23 mouse cellular contexts compared by ENCODE assay signal in the genomic region with DNA sequence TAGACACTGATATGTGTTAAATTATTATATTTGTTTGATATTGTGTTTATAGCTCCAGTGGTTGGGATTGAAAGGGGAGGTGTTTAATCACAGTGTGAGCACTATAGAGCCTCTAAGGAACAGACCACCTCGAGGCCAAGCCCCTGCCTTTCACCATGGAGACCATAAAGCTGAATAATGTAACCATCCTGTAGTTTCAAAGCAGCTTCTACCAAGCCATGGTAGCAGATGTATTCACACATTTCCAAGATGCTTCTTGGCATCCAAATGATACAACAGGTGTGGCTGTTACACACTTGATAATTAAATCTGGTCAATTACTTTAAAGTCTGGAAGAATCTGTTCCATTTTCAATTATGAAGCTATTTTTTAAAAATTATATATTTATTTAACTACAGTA.
DNase-seq lines count a peak whose midpoint lies in the region; ATAC-seq and TF ChIP-seq lines count a peak whose summit lies in the region.
"Had no signal": no experiment of that assay in that cellular context is flagged by ENCODE, and none has a peak within 500 bp of the region (broad histone marks: within the 10 kb centered on the region; RNA-seq: fewer than 3 reads in every experiment).

No protein-coding gene starts in this region.

- H3K27me3 ChIP-seq in hindbrain, postnatal 0 days (ENCODE audit: insufficient read depth, low read length), result no peaks in the 10 kb centered on the region
- H3K27me3 ChIP-seq in hindbrain, embryonic 14.5 days (ENCODE audit: control insufficient read depth, insufficient read depth, low read length), result no peaks in the 10 kb centered on the region
- no peaks in the 10 kb centered on the region for H3K27me3 ChIP-seq in forebrain, postnatal 0 days (ENCODE audit: insufficient read depth, low read length)
- H3K27me3 ChIP-seq: embryonic facial prominence, embryonic 13.5 days; heart, embryonic 15.5 days; limb, embryonic 12.5 days; liver, embryonic 15.5 days; midbrain, embryonic 15.5 days had no signal

- peak; percentile 12 for DNase-seq in hindbrain, postnatal 0 days (ENCODE audit: low spot score)
- DNase-seq in hindbrain, embryonic 14.5 days (ENCODE audit: low spot score), result no peak
- peak; percentile 22 to 33 for DNase-seq in right cerebral cortex, postnatal 10 days (ENCODE audit: low spot score in 2 of 2)
- no peak for DNase-seq in right cerebral cortex, postnatal 36 days (ENCODE audit: low spot score in 2 of 2)
- peak; percentile 68 for DNase-seq in forebrain, postnatal 0 days
- DNase-seq in kidney, postnatal 25 days, result no peak
- DNase-seq: adrenal gland, postnatal 25 days; B cell, adult 2 months; cerebellum, adult 2 months; cerebellum, postnatal 36 days; gastrocnemius, postnatal 10 days; kidney, adult 9 months; kidney, postnatal 10 days; lung, embryonic 14.5 days; lung, postnatal 14 days; right cerebral cortex, postnatal 4 days had no signal

- H3K4me2 ChIP-seq in hindbrain, postnatal 0 days (ENCODE audit: low read depth, low read length), result no peak overlapping the region
- H3K4me2 ChIP-seq in hindbrain, embryonic 14.5 days (replicated peaks), result no peak overlapping the region
- H3K4me2 ChIP-seq in forebrain, postnatal 0 days (ENCODE audit: low read depth), result no peak overlapping the region
- H3K4me2 ChIP-seq: embryonic facial prominence, embryonic 13.5 days; heart, embryonic 15.5 days; limb, embryonic 12.5 days; liver, embryonic 15.5 days; lung, embryonic 14.5 days; midbrain, embryonic 15.5 days had no signal

- TF ChIP-seq CTCF in hindbrain, postnatal 0 days (IDR thresholded peaks at IDR 0.05; ENCODE audit: low read depth), result no peak
- TF ChIP-seq CTCF in forebrain, postnatal 0 days (IDR thresholded peaks at IDR 0.05; ENCODE audit: low read depth), result no peak

- H3K9me3 ChIP-seq in hindbrain, postnatal 0 days (ENCODE audit: low read length), result no peaks in the 10 kb centered on the region
- H3K9me3 ChIP-seq in hindbrain, embryonic 14.5 days (ENCODE audit: control insufficient read depth, low read length), result no peaks in the 10 kb centered on the region
- H3K9me3 ChIP-seq in forebrain, postnatal 0 days (ENCODE audit: low read length), result no peaks in the 10 kb centered on the region
- H3K9me3 ChIP-seq: embryonic facial prominence, embryonic 13.5 days; heart, embryonic 15.5 days; limb, embryonic 12.5 days; liver, embryonic 15.5 days; midbrain, embryonic 15.5 days had no signal

- no peak for ATAC-seq in hindbrain, postnatal 0 days
- ATAC-seq in hindbrain, embryonic 14.5 days (ENCODE audit: low FRiP score), result no peak
- ATAC-seq in forebrain, postnatal 0 days, result peak; percentile 51; the same call in 1 of the 2 replicates
- ATAC-seq: intestine, postnatal 0 days; midbrain, embryonic 15.5 days had no signal

- WGBS in hindbrain, postnatal 0 days, result 32% methylated on average over 1 of the region's 1 CpGs
- 72% methylated on average over 1 of the region's 1 CpGs for WGBS in hindbrain, embryonic 14.5 days
- 36% methylated on average over 1 of the region's 1 CpGs for WGBS in forebrain, postnatal 0 days

- H3K27ac ChIP-seq in hindbrain, postnatal 0 days, result no peak overlapping the region
- no peak overlapping the region for H3K27ac ChIP-seq in hindbrain, embryonic 14.5 days
- no peak overlapping the region for H3K27ac ChIP-seq in forebrain, postnatal 0 days (ENCODE audit: low read depth, low read length)
- H3K27ac ChIP-seq: embryonic facial prominence, embryonic 13.5 days; heart, embryonic 15.5 days; limb, embryonic 12.5 days; liver, embryonic 15.5 days; midbrain, embryonic 15.5 days; stomach, postnatal 0 days had no signal

- no peaks in the 10 kb centered on the region for H3K36me3 ChIP-seq in hindbrain, postnatal 0 days (ENCODE audit: insufficient read depth, low read length)
- no peaks in the 10 kb centered on the region for H3K36me3 ChIP-seq in hindbrain, embryonic 14.5 days (replicated peaks; ENCODE audit: control insufficient read depth, insufficient read depth)
- no peaks in the 10 kb centered on the region for H3K36me3 ChIP-seq in forebrain, postnatal 0 days (ENCODE audit: insufficient read depth)
- H3K36me3 ChIP-seq: embryonic facial prominence, embryonic 13.5 days; heart, embryonic 15.5 days; limb, embryonic 12.5 days; liver, embryonic 15.5 days; midbrain, embryonic 15.5 days had no signal

- no peak overlapping the region for H3K4me3 ChIP-seq in hindbrain, postnatal 0 days (ENCODE audit: low read length)
- no peak overlapping the region for H3K4me3 ChIP-seq in hindbrain, embryonic 14.5 days (replicated peaks; ENCODE audit: low read length)
- no peak overlapping the region for H3K4me3 ChIP-seq in forebrain, postnatal 0 days (ENCODE audit: low read depth, low read length)
- H3K4me3 ChIP-seq: embryonic facial prominence, embryonic 13.5 days; heart, embryonic 15.5 days; limb, embryonic 12.5 days; liver, embryonic 15.5 days; midbrain, embryonic 15.5 days had no signal

- H3K9ac ChIP-seq in hindbrain, postnatal 0 days (replicated peaks; ENCODE audit: low read length), result no peak overlapping the region
- H3K9ac ChIP-seq in hindbrain, embryonic 14.5 days, result no peak overlapping the region
- no peak overlapping the region for H3K9ac ChIP-seq in forebrain, postnatal 0 days
- H3K9ac ChIP-seq: embryonic facial prominence, embryonic 13.5 days; heart, embryonic 15.5 days; limb, embryonic 12.5 days; liver, embryonic 15.5 days; lung, embryonic 14.5 days; midbrain, embryonic 15.5 days had no signal

- H3K4me1 ChIP-seq in hindbrain, postnatal 0 days (ENCODE audit: insufficient read depth, low read length), result no peaks in the 10 kb centered on the region
- no peaks in the 10 kb centered on the region for H3K4me1 ChIP-seq in hindbrain, embryonic 14.5 days (replicated peaks; ENCODE audit: control insufficient read depth, insufficient read depth, low read length)
- H3K4me1 ChIP-seq in forebrain, postnatal 0 days (ENCODE audit: insufficient read depth), result no peaks in the 10 kb centered on the region
- H3K4me1 ChIP-seq: embryonic facial prominence, embryonic 13.5 days; heart, embryonic 15.5 days; limb, embryonic 12.5 days; liver, embryonic 15.5 days; midbrain, embryonic 15.5 days had no signal

Comparison
In these comparisons a context has a peak if more than half of its experiments do, and no peak if none do; other contexts are left out.
1. DNase-seq: peak in hindbrain, postnatal 0 days (single experiment), right cerebral cortex, postnatal 10 days (2 of 2) and forebrain, postnatal 0 days (single experiment); none in hindbrain, embryonic 14.5 days (single experiment), right cerebral cortex, postnatal 36 days (0 of 2) and kidney, postnatal 25 days (0 of 2).